Mouse (Mus musculus) cerebellum, postnatal 14 days (tissue): ENCODE measurements around the gene Emb.
"Not testable (repeated sequence)": the region's sequence is repeated elsewhere in the genome, so short reads cannot be mapped to it uniquely, and the experiment has no call there.

Source experiments
- DNase-seq, 2 experiments: peaks; one replicate each; pipeline ENCODE4 v3.0.0; 2021; ENCODE audit warnings: mixed read lengths in 2 of 2

Gene Emb

DNA sequence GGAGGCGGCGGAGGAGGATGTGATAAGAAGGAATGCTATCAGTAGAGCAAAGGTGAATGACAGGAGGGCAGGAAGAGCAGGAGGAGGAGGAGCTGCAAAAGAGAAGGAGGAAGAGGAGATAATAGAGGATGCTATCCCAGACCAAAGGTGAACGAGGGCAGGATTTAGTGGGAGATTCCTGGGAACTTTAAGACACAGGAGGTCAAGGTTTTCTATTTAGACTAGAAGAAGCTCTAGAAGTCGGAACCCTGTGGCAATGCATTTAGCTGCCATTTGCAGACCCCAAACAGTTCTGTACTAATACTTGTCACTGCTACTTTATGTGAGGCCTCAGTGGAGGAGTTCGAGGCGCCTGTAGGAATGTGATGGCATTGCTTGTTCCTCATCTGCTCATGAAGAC is at the start of gene Emb:
TSS of gene Emb (plus strand) at position 301 of the 400 bp plus-strand sequence.
- no peak for DNase-seq

- no peak for DNase-seq
Measured at GRCm38 (mm10) chr13:117163906-117164305, 44.4 kb upstream of the Emb start.

DNA sequence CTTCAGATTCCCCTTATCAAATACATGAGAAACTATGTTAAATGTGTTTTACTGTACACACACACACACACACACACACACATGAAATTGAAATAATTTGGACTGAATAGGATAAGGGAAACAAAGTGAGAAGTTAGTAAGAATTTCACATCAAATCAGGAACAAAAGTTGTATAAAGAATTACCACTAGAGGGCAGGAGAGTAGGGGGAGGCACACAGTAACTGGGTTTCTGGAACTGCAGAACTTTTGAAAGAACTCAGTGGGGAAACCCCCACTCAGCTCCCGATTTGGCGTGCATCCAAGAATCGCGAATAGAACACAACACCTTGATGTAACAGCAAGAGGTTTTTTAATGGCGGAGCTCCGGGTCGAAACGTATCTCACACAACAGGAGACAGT is 43.3 kb upstream of the Emb start:
- no peak for DNase-seq

DNA sequence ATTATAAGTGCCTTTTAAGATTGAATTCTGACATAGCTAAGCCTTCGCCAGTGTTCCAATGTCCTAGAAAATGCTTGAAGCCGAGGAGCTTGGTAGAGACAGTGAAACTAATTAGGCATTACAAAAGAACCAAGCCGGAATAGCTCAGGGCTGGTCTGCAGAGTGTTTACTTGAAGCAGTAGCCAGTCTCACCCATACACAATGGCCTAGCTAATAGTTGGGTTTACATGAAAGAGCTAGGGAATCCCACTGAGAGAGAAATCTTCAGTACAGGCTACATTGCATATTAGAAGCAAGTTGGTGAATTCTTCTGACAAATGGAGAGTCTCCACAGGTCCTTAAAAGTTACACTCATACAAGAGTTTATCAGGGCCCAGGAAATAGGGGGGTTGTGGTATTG is 27.4 kb upstream of the Emb start:
- not testable (repeated sequence) for DNase-seq

GRCm38 (mm10) chr13:117183288-117183687 is 25.0 kb upstream of the Emb start:
- DNase-seq: no peak

DNA sequence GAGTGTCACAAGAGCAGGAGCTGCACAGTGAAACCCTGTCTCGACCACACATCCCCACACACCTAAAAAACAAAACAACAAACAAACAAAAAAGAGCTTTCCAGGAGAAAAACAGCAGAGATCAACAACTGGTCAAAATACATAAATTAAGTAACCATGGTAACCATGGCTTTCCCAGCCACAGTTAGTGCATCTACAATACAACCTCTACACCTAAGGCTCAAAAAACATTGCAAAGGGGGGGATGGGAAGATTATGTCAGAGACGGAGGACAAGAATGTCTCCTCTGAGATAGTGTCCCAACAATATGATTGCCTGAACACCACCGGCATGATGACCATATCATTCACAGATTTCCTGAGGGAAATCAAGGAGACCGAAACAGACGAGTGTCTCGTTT is 23.0 kb upstream of the Emb start:
- DNase-seq: no peak

DNA sequence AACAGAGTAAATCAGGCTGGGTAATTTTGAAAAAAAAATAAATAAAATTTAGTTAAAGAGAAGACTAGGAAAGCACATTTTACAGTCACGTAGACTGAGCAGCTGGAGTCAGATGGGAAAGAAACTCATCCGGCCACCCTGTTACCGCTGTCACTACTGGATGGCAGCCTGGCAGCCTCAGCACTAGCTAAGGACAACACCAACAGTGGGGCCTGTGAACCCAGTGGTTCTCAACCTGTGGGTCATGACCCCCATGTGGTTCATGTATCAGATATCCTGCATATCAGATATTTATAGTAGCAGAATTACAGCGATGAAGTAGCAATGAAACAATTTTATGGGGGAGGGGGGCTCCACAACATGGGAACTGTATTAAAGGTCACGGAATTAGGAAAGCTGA is 16.2 kb upstream of the Emb start:
- no peak for DNase-seq

- no peak for DNase-seq
Measured at GRCm38 (mm10) chr13:117193422-117193983, 14.8 kb upstream of the Emb start.

- DNase-seq: no peak
Measured at GRCm38 (mm10) chr13:117195569-117196495, 12.5 kb upstream of the Emb start.

DNA sequence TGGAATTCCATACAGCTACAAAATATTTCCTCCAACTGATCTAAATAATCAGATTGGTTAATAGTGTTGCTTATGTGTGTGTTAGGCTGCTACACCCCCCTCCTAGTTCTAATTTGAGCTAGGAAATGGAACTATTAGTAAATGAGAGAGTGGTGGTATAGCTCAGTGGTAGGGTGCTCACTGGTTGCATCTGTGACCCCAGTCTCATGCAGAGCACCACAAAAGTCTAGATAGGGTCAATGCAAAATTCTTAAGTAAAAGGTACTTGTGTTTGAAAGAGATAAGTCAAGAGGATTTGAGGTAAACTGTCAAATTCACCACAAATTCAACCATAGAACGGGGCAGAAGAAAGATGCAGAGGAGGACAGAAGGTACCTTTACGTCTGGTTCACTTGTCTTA is 10.7 kb upstream of the Emb start:
- DNase-seq: no peak

DNA sequence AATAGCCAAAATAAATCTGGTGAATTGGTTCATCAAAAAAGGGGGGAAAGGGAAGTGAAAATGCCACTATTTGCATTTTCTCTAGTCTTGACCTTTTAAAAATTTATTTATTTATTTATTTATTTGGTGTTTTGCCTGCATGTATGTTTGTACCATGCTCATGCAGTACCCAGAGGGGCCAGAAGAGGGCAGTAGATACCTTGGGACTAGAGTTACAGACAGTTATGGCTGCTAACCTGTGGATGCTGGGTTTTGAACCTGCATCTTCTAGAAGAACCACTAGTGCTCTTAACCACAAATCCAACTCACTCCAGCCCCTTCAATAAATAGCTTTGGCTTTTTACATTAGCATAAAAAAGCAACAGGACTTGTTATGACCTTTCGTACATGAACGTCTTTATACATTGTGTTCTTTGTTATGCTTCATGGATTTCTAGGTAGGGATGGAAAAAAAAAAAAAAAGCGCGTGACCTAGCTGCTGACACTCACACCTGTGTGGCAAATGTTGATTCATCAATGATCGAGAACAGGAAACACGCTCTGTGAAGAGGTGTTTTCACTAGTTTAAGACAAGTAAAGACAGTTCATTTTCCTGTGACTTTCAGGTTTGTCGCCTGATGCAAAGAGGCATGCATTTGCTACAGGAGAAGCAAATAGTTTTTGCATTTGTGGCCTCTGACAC is 9.8 kb upstream of the Emb start:
- peak; percentile 88 to 97 for DNase-seq

GRCm38 (mm10) chr13:117202755-117203471 is 5.4 kb upstream of the Emb start:
- peak; percentile 64 to 66 for DNase-seq

DNA sequence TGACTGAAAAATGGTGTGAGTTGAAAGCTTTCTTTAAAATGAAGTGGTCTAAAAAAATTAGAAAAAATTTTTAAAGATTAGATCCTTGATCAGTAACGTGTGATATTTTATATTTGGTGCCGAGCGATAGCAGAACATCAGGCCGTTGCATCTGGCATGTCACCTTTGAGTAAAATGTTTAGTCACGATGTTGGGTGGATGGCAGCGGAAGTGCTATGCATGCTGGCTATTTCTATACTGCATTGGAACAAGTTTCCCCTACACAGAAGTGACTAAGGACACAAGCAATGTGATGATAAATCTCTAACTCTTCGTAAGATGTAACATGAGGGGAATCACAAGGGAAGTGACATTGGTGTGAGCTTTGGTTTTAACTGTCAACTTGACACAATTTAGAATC is 3.7 kb upstream of the Emb start:
- DNase-seq: no peak

DNA sequence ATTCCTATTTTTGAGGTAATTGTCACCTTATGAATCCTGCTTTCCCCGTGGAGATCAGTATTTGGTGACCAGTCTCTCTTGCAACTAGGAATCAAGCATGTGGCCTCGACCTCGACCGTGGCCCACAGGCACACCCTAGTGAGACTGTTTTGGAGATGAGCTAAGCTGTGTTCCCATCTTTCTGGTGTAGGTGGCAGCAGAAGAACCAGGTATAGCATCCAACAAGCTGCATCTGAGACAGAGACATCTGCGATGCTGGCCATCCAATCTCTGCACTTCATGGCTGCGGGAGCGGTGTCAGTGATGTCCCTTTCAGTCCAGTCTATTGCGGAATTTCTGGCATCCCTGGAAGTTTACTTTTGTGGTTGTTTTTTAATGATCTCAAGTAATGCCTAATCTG is 2.3 kb upstream of the Emb start:
- no peak for DNase-seq

DNA sequence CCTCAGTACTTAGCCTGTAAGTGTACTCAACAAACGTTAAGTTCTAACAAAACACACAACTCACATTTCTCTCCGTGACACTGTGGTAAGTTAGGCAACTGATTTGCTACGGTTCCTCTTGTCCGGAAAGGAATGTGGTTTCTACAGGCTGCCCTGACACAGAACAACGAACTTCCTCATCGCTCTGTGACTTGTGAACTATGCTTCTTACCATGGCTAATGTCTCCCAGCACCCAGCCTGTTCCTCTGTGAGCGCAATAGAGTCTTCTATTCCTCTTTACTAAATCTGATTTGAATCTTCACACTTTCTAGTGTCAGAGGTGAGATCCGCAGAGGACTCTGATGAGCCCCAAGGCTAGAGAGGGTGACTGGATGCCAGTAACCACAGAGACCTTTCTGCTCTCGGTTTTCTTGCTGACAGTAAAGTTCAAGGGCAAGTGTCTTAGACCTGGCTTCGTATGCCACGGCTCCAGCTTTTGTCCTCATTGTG is 3.1 kb downstream of the Emb start:
- DNase-seq: no peak

GRCm38 (mm10) chr13:117215481-117215880 is 7.1 kb downstream of the Emb start:
- DNase-seq: no peak

GRCm38 (mm10) chr13:117216126-117216525 is 7.8 kb downstream of the Emb start:
- no peak for DNase-seq

DNA sequence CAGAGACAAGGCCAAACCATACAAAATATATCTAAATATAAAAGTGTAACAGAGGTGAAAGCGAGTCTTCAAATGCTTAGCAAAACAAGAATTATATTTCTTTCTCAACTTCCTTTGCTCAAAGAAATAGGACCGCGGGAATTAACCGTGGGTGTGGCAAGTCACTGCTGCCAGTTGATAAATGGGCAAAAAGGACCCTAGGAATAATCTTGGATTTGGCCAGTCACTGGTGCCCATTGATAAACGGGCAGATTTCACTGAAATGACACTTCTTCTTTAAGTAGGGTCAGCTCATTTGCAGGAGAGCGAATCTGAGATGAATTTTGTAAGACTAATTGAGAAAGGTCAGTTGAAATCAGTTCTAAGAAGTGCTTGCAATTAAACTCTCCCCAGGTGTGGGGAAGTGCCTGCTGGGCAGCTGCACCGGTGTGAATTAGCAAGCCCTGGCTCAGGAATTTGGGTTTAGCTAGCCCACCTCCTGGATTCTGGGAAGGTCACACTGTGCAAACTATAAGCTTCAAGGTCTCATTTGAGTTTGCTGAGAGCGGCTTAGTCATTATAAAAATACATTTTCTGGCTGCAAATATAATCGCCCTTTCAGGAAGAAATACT is 8.5 kb downstream of the Emb start:
- no peak for DNase-seq

DNA sequence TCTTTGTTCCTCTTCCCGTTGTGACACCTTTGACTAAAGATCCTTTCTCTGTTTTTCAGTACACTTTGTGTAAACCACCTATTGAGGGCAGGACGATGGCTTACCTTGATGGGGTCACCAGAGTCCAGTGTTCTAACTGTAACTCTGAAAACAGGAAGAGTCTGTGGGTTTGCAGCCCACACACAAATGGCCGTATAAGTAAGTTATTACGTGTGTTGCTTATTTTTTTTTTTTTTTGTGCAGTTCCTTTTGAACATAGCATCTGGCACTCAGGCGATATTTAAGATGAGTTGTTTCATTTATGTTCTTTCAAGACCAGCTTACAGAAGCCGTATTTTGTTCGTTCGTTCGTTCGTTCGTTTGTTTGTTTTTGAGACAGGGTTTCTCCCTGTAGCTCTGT is 9.3 kb downstream of the Emb start:
- DNase-seq: no peak

DNA sequence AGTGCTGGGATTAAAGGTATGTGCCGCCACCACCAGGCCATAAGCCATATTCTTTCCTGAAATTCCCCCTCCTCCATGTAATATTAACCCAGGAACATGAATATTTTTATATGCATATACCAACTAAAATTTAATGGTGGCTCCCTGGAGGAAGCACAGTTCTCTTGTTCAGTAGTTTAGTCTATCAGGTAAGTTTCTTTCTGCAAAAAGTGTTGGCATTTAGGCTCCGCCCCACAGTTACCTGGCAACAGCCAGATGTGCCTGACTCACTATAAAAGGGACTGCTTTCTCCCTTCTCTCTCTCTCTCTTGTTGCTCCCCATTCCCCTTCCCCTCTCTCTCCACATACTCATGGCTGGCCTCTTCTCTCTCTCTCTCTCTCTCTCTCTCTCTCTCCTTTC is 9.8 kb downstream of the Emb start:
- no peak for DNase-seq

GRCm38 (mm10) chr13:117219871-117220500 is 11.7 kb downstream of the Emb start:
- DNase-seq: no peak
